Comparison of ENCODE assay signal across 9 mouse cellular contexts in genomic region chr17:93203076-93204031, GRCm38 (mm10). TPM values are rescaled to one million over a fixed set of nuclear protein-coding genes. Genes with fewer than 3 reads are reported as not detected.
A peak's percentile ranks its signal among the peaks of the same experiment; 100 is the strongest.
DNase-seq lines count a peak whose midpoint lies in the region; ATAC-seq and TF ChIP-seq lines count a peak whose summit lies in the region.
"Had no signal": no experiment of that assay in that cellular context is flagged by ENCODE, and none has a peak within 500 bp of the region (broad histone marks: within the 10 kb centered on the region; RNA-seq: fewer than 3 reads in every experiment).

No protein-coding gene starts in this region.

- 0 out of 2 replicates have a peak, but pooled peaks cover 8% of the 10 kb centered on the region for H3K4me1 ChIP-seq in kidney, embryonic 14.5 days (ENCODE audit: control insufficient read depth, insufficient read depth, low read length)
- H3K4me1 ChIP-seq in intestine, embryonic 14.5 days (replicated peaks; ENCODE audit: control insufficient read depth, insufficient read depth, low read length) = peaks cover 5% of the 10 kb centered on the region; the same call in 1 of the 2 replicates
- H3K4me1 ChIP-seq in neural tube, embryonic 12.5 days = peaks cover 21% of the 10 kb centered on the region
- no peaks in the 10 kb centered on the region for H3K4me1 ChIP-seq in thymus, adult 2 months (replicated peaks; ENCODE audit: control insufficient read depth, insufficient read depth, low read length)

- H3K4me3 ChIP-seq in kidney, embryonic 14.5 days (ENCODE audit: low read length) = peak overlapping the region; percentile 30
- H3K4me3 ChIP-seq in intestine, embryonic 14.5 days (ENCODE audit: low read depth, low read length) = peak overlapping the region; percentile 30
- peak overlapping the region; percentile 32 for H3K4me3 ChIP-seq in neural tube, embryonic 12.5 days
- H3K4me3 ChIP-seq in thymus, adult 2 months (ENCODE audit: control insufficient read depth, insufficient read depth, low read length) = no peak overlapping the region

- peak overlapping the region; percentile 40 for H3K4me2 ChIP-seq in kidney, embryonic 14.5 days (replicated peaks; ENCODE audit: low read depth, low read length)
- peak overlapping the region; percentile 54 for H3K4me2 ChIP-seq in intestine, embryonic 14.5 days (ENCODE audit: low read length)
- H3K4me2 ChIP-seq in neural tube, embryonic 12.5 days (replicated peaks) = peak overlapping the region; percentile 65

- no peaks in the 10 kb centered on the region for H3K36me3 ChIP-seq in kidney, embryonic 14.5 days (ENCODE audit: control insufficient read depth, insufficient read depth, low read length)
- no peaks in the 10 kb centered on the region for H3K36me3 ChIP-seq in intestine, embryonic 14.5 days (ENCODE audit: control insufficient read depth, insufficient read depth, low read length)
- no peaks in the 10 kb centered on the region for H3K36me3 ChIP-seq in neural tube, embryonic 12.5 days
- no peaks in the 10 kb centered on the region for H3K36me3 ChIP-seq in thymus, adult 2 months (ENCODE audit: control insufficient read depth, insufficient read depth, low read length)

- TF ChIP-seq CTCF in thymus, adult 2 months (IDR thresholded peaks at IDR 0.05; ENCODE audit: borderline replicate concordance, control insufficient read depth, extremely low read depth, insufficient read depth, low read length, poor library complexity) = no peak

- no peak for ATAC-seq in kidney, embryonic 14.5 days (ENCODE audit: low FRiP score, low TSS enrichment)
- ATAC-seq in intestine, embryonic 14.5 days (replicated peaks; ENCODE audit: low FRiP score, low TSS enrichment, low read depth) = no peak; the same call in 1 of the 2 replicates
- peak; percentile 55 for ATAC-seq in neural tube, embryonic 12.5 days (ENCODE audit: low FRiP score, low read depth)
- ATAC-seq: Patski had no signal

- no peak overlapping the region for H3K9ac ChIP-seq in kidney, embryonic 14.5 days (ENCODE audit: low read depth, low read length)
- H3K9ac ChIP-seq in intestine, embryonic 14.5 days (ENCODE audit: low read length) = no peak overlapping the region
- H3K9ac ChIP-seq in neural tube, embryonic 12.5 days = peak overlapping the region; percentile 44; the same call in 1 of the 2 replicates

- peaks cover 63% of the 10 kb centered on the region for H3K27me3 ChIP-seq in kidney, embryonic 14.5 days (ENCODE audit: control insufficient read depth, insufficient read depth, low read length)
- H3K27me3 ChIP-seq in intestine, embryonic 14.5 days (replicated peaks; ENCODE audit: control insufficient read depth, insufficient read depth, low read length) = peaks cover 76% of the 10 kb centered on the region
- peaks cover 57% of the 10 kb centered on the region for H3K27me3 ChIP-seq in neural tube, embryonic 12.5 days (replicated peaks)
- H3K27me3 ChIP-seq in thymus, adult 2 months (ENCODE audit: control insufficient read depth, insufficient read depth, low read length) = peaks cover 6% of the 10 kb centered on the region; the same call in 1 of the 2 replicates

- H3K9me3 ChIP-seq in kidney, embryonic 14.5 days (ENCODE audit: control insufficient read depth, low read length) = no peaks in the 10 kb centered on the region
- no peaks in the 10 kb centered on the region for H3K9me3 ChIP-seq in intestine, embryonic 14.5 days (ENCODE audit: control insufficient read depth, low read length)
- H3K9me3 ChIP-seq in neural tube, embryonic 12.5 days = no peaks in the 10 kb centered on the region

- H3K27ac ChIP-seq in kidney, embryonic 14.5 days (ENCODE audit: low read depth, low read length) = no peak overlapping the region
- H3K27ac ChIP-seq in intestine, embryonic 14.5 days (ENCODE audit: low read depth) = no peak overlapping the region
- peak overlapping the region; percentile 62; the same call in 1 of the 2 replicates for H3K27ac ChIP-seq in neural tube, embryonic 12.5 days
- H3K27ac ChIP-seq in thymus, adult 2 months (ENCODE audit: control insufficient read depth, insufficient read depth, low read length) = no peak overlapping the region

- WGBS in kidney, embryonic 14.5 days = under 1% methylated on average over 34 of the region's 34 CpGs
- whole genome bisulfite sequencing in intestine, embryonic 14.5 days = under 1% methylated on average over 32 of the region's 34 CpGs
- under 1% methylated on average over 34 of the region's 34 CpGs for WGBS in neural tube, embryonic 12.5 days
- 5% methylated on average over 34 of the region's 34 CpGs for WGBS in thymus, adult 2 months

- no peak for DNase-seq in kidney, adult 18-20 months
- DNase-seq in embryo, embryonic 9.5 days (ENCODE audit: extremely low spot score) = peak; percentile 62
- peak; percentile 57 for DNase-seq in intestine, embryonic 14.5 days (ENCODE audit: low spot score)
- no peak for DNase-seq in ovary, postnatal 36 days (ENCODE audit: low spot score)
- no peak for DNase-seq in thymus, adult 2 months
- no peak for DNase-seq in urinary bladder, adult 18-20 months (ENCODE audit: low spot score in 2 of 2)

- no peak for TF ChIP-seq POLR2A in thymus, adult 2 months (IDR thresholded peaks at IDR 0.05; ENCODE audit: control insufficient read depth, extremely low read depth, insufficient read depth, low read length, poor library complexity)

RNA-seq across cellular contexts. Expression of gene Adcyap1, which starts 4.5 kb away (rescaled TPM):
- 0.13 TPM in 1 of 2 replicates, not detected in the other for polyA plus RNA-seq in kidney, embryonic 14.5 days (2014; fragmentation: Nextera tagmentation; extraction: Ambion mirVana)
- polyA plus RNA-seq in intestine, embryonic 14.5 days (2014; fragmentation: Nextera tagmentation; extraction: Ambion mirVana) = 2.4 and 3.2 TPM in 2 replicates
- polyA plus RNA-seq in neural tube, embryonic 12.5 days (2016; fragmentation: Nextera tagmentation; extraction: Ambion mirVana) = 19.0 and 23.3 TPM in 2 replicates
- 0.77 and 1.4 TPM in 2 replicates for polyA plus RNA-seq in thymus, adult 2 months (2012; rRNA removed)
- polyA plus RNA-seq: Patski had no signal

Comparison
In these comparisons a context has a peak if more than half of its experiments do, and no peak if none do; other contexts are left out.
1. DNase-seq: peak in embryo, embryonic 9.5 days (single experiment) and intestine, embryonic 14.5 days (single experiment); none in kidney, adult 18-20 months (single experiment), ovary, postnatal 36 days (single experiment), thymus, adult 2 months (single experiment) and urinary bladder, adult 18-20 months (0 of 2).
2. Peak in every context shown above with its lines, with median percentiles within 50 percentile points of each other: H3K4me2 ChIP-seq.